Mouse (Mus musculus) forebrain, embryonic 12.5 days (tissue): Measurements from ENCODE around the gene Naa15. TPM values are rescaled to one million over a fixed set of nuclear protein-coding genes. Genes with fewer than 3 reads are reported as not detected.

ENCODE experiments used
- ATAC-seq: fragments of 200-750 bp; cut with Nextera tagmentation; 2 replicates; pipeline ENCODE4 v1.8.0; 2017; ENCODE audit warnings: moderate TSS enrichment; ENCODE audit not compliant: low FRiP score
- H3K27ac ChIP-seq: fragments of 300-500 bp; sonication (generic); 2 replicates; pipeline ENCODE4 v1.5.1; 2016; ENCODE audit warnings: mild to moderate bottlenecking
- H3K27me3 ChIP-seq: fragments of 300-500 bp; sonication (generic); 2 replicates; pipeline ENCODE4 v1.6.1; 2016; ENCODE audit warnings: mild to moderate bottlenecking
- H3K36me3 ChIP-seq: fragments of 300-500 bp; sonication (generic); replicated peaks from 2 replicates; pipeline ENCODE4 v1.6.1; 2016; ENCODE audit warnings: mild to moderate bottlenecking
- H3K4me1 ChIP-seq: fragments of 300-500 bp; sonication (generic); 2 replicates; pipeline ENCODE4 v1.6.1; 2016
- H3K4me2 ChIP-seq: fragments of 300-500 bp; sonication (generic); 2 replicates; pipeline ENCODE4 v1.6.1; 2016; ENCODE audit warnings: mild to moderate bottlenecking, moderate library complexity
- H3K4me3 ChIP-seq: fragments of 300-500 bp; sonication (generic); replicated peaks from 2 replicates; pipeline ENCODE4 v1.5.1; 2016; ENCODE audit warnings: mild to moderate bottlenecking
- H3K9ac ChIP-seq: fragments of 300-500 bp; sonication (generic); 2 replicates; pipeline ENCODE4 v1.6.1; 2016; ENCODE audit warnings: mild to moderate bottlenecking
- H3K9me3 ChIP-seq: fragments of 300-500 bp; sonication (generic); 2 replicates; pipeline ENCODE4 v1.6.1; 2016
- WGBS: fragments of 180-500 bp; shearing (Covaris S2); methylation state at CpG from one replicate; pipeline ENCODE4 v1.1.7; 2016; 5-methylcytosine and 5-hydroxymethylcytosine counted together
- polyA plus RNA-seq: library from polyadenylated mRNA; unstranded; fragments of >200 nt; fragmentation: Nextera tagmentation; extraction: Ambion mirVana; gene quantifications from 2 replicates; pipeline ENCODE4 v1.2.1, GENCODE M21; 2016

Naa15 gene
- polyA plus RNA-seq, result 71.9 and 75.9 TPM in 2 replicates

DNA sequence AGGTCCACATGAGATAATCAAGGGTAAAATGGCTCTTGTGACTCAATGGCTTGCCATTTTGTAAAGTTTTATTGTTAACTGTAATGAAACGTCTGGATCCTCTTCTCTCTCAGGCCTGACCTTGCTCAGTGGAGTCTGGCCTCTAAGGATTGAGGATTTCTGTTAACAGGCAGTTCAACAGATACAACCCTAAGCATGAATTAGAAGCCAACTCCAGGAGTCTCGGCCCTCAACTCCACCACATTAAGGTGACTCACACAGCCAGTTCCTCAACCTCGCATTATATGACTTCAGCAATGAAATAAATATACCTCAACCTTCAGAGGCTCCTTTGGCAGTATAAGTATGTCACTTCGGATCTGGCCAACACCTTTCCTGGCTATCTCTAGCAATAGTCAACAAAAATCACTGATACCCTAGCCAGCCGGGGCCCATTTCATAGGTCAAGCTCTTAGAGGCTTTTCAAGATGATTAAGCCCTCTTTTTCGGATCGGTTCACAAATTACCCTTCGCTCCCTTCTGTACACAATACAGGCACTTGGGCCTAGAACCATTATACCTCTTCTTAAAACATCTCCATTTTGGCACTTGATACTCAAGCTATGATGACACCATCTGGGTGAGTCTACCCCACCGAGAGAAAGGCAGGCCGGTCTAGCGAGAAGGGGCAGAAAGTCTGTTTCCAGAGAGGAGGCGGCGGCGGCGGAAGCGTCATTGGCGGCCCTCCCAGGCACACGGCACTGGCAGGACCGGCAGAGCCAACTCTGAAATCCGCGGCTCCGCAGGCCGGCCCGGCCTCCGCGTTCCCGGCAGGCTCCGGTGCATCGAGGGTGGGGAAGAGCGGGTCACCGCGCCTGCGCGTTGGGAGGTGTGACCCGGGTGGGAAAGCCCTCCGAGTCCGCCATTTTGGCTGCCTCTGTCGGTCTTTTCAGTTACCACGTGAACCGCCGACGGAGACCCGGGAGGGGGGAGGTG, at the start of gene Naa15:
TSS of gene Naa15 (plus strand) at position 51 of the 975 bp plus-strand sequence.
- no peaks in the 10 kb centered on the region for H3K9me3 ChIP-seq
- peak within 1 kb of the TSS; percentile 92 for H3K27ac ChIP-seq
- 4% methylated on average over 42 of the region's 43 CpGs for WGBS
- ATAC-seq, result peak; percentile 92
- H3K4me2 ChIP-seq, result peak within 1 kb of the TSS; percentile 83
- peak within 1 kb of the TSS; percentile 98 for H3K9ac ChIP-seq
- H3K4me3 ChIP-seq, result peak within 1 kb of the TSS; percentile 100
- no peaks in the 10 kb centered on the region for H3K27me3 ChIP-seq
- peaks cover 25% of the 10 kb centered on the region for H3K4me1 ChIP-seq
- no peaks in the 10 kb centered on the region for H3K36me3 ChIP-seq

DNA sequence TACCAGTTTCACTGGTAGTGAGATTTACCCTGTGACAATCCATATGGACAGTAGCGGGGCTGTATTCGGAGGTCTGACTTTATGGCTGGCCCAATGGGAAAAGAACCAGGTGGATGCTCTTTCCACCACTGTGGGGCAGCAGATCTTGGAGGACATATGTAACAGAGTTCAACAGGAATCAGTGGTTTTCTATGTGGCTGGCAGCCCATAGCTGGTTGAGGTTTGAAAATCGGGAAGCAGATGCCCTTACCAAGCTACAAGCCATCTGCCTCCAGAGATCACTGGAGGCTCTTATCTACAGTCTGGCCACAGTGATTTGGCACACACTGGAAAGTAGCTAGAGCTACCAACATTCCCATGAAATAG, 49.4 kb upstream of the Naa15 start:
- Histone ChIP-seq H3K9me3 (no peaks in the 10 kb centered on the region), H3K27ac (no peak overlapping the region), H3K4me1 (peaks cover 10% of the 10 kb centered on the region), H3K27me3 (peaks cover 15% of the 10 kb centered on the region), H3K36me3 (no peaks in the 10 kb centered on the region), H3K9ac (no peak overlapping the region), H3K4me2 (peak overlapping the region; percentile 72), H3K4me3 (peak overlapping the region; percentile 42)
- no peak for ATAC-seq
- 20% methylated on average over 3 of the region's 3 CpGs for whole genome bisulfite sequencing

DNA sequence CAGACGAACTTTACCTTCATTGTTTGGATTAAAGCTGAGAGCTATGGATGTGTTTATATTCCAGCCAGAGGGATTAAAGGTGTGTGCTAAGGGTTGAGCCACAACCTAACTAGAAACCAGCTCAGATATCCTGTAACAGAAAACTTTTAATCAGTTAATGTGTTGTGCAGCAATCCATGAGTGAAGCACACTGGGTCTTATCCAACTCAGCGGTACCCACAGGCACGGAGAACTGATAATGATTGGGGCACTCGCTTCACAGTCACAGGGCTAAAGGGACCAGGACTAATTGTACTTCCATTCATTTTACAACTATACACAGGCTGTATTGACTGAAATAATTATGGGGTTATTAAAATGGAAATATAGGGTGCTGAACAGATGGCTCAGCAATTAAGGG, 48.0 kb upstream of the Naa15 start:
- Histone ChIP-seq H3K4me3 (no peak overlapping the region), H3K9me3 (no peaks in the 10 kb centered on the region), H3K27ac (no peak overlapping the region), H3K9ac (no peak overlapping the region), H3K4me1 (peaks cover 10% of the 10 kb centered on the region), H3K36me3 (no peaks in the 10 kb centered on the region), H3K4me2 (no peak overlapping the region), H3K27me3 (peaks cover 6% of the 10 kb centered on the region)
- WGBS, result 53% methylated on average over 4 of the region's 4 CpGs
- ATAC-seq, result no peak

DNA sequence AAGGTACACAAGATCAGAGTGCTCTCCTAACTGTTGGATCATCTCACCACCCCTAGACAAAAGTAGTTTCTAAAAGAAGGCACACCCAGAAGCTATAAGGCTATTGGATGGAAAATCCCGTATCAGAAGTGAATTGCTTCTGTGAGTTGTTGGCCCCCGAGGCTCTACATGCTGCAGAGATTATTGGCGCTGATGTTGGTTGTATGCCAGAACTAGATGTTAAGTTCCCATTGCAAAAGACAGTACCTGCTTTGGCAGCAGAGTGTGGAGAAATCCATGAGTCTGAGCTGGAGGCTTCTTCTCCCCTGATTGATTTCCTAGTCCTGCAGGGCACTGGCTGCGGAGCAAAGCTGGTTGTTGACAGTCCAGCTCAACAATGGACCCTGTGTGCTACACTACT, 46.9 kb upstream of the Naa15 start:
- Histone ChIP-seq H3K27me3 (peaks cover 6% of the 10 kb centered on the region), H3K27ac (no peak overlapping the region), H3K9me3 (no peaks in the 10 kb centered on the region), H3K36me3 (no peaks in the 10 kb centered on the region), H3K4me3 (no peak overlapping the region), H3K9ac (no peak overlapping the region), H3K4me1 (peaks cover 10% of the 10 kb centered on the region), H3K4me2 (no peak overlapping the region)
- 87% methylated on average over 4 of the region's 4 CpGs for WGBS
- no peak for ATAC-seq

DNA sequence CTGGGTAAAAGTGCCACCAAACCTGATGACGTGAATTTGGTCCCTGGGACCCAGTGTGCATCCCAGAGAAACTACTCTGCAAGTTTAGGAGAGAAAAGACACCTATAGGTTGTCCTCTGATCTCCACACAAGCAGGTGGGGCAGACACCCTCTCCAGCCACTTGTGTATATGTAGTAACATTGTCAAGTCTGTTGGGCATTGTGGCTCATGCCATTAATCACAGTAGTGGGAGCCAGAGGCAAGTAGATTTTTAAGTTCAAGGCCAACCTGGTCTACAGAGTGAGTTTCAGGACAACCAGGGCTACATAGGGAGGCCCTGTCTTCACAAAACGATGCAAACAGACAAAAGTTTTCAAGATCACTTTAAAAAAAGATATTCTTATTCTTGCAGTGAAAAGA, 43.1 kb upstream of the Naa15 start:
- no peaks in the 10 kb centered on the region for H3K36me3 ChIP-seq
- no peak overlapping the region for H3K4me3 ChIP-seq
- H3K9me3 ChIP-seq, result 0 out of 2 replicates have a peak, but pooled peaks cover 2% of the 10 kb centered on the region
- 73% methylated on average over 2 of the region's 2 CpGs for WGBS
- no peaks in the 10 kb centered on the region for H3K27me3 ChIP-seq
- H3K27ac ChIP-seq, result no peak overlapping the region
- no peak overlapping the region for H3K4me2 ChIP-seq
- H3K9ac ChIP-seq, result no peak overlapping the region
- no peaks in the 10 kb centered on the region for H3K4me1 ChIP-seq
- no peak for ATAC-seq

DNA sequence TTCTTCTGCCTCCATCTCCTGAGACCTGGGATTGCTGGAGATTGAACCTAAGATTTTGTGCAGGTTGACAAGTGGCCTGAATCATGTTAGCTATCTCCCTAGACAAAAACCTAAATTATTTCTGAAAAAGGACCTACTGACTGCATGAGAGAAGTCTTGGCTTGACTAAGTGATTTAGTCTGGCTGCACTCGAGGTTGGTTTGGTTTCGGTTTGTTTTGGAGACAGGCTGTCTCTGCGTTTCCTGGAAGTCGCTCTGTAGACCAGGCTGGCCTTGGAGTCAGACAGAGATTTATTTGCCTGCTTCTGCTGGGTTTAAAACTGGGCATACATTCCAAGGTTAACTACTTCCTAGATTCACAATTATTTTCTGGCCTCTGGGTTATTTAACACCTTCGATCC, 42.1 kb upstream of the Naa15 start:
- Histone ChIP-seq H3K9ac (no peak overlapping the region), H3K9me3 (0 out of 2 replicates have a peak, but pooled peaks cover 2% of the 10 kb centered on the region), H3K36me3 (no peaks in the 10 kb centered on the region), H3K27me3 (no peaks in the 10 kb centered on the region), H3K4me3 (no peak overlapping the region), H3K27ac (no peak overlapping the region), H3K4me2 (no peak overlapping the region), H3K4me1 (no peaks in the 10 kb centered on the region)
- no peak for ATAC-seq
- WGBS, result 83% methylated on average over 5 of the region's 5 CpGs

DNA sequence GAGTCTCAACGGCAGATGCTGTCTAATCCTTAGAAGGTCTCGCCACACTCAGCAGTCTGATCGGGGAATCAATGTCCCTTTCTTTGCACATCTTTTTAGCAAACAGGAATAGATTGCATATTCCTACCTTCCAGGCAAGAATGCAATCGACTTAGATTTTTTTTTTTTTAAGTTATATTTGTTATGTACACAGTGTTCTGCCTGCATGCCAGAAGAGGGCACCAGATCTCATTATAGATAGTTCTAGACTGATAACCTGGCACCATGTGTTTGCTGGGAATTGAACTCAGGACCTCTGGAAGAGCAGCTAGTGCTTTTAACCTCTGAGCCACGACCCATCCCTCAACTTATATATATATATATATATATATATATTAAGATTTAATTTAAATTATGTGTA, 41.4 kb upstream of the Naa15 start:
- ATAC-seq, result no peak
- Histone ChIP-seq H3K4me2 (no peak overlapping the region), H3K27me3 (0 out of 2 replicates have a peak, but pooled peaks cover 1% of the 10 kb centered on the region), H3K4me1 (0 out of 2 replicates have a peak, but pooled peaks cover 6% of the 10 kb centered on the region), H3K9ac (no peak overlapping the region), H3K4me3 (no peak overlapping the region), H3K9me3 (0 out of 2 replicates have a peak, but pooled peaks cover 2% of the 10 kb centered on the region), H3K36me3 (no peaks in the 10 kb centered on the region), H3K27ac (no peak overlapping the region)
- WGBS, result 74% methylated on average over 5 of the region's 5 CpGs

DNA sequence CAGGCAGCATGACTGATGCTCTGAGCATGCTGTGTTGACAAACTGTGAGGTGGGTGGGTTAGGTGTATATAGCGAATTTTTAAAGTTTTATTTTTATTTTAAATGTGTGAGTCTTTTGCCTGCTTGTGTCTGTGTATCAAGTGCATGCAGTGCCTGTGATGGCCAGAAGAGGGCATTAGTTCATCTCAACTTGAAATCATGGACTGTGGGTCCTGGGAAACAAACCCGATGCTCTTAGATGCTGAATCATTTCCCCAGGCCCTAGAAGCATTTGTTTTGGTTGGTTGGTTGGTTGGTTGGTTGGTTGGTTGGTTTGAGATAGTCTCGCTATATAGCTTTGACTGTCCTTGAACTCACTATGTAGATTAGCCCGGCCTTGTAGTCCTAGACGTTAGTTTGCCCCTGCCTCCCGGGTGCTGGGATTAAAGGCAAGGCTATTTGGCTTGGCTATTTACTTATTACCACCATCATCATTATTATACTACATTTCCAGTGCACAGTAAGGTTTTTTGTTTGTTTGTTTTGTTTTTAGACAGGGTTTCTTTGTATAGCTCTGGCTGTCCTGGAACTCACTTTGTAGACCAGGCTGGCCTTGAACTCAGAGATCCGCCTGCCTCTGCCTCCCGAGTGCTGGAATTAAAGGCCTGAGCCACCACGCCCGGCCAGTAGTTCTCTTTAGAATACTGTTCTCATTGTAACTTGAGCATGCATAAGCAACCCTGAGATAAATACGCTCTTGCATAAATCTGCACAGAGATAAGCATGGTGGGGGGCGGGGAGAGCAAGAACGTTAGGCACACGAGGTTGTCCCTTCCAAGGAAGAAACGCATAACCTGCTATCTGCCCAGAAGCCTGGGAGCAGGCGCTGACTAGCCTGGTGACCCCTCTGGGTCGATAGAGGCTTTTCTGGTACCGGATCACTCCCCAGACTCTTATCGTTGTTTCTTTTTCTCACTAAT, 39.4 kb upstream of the Naa15 start:
- Histone ChIP-seq H3K36me3 (no peaks in the 10 kb centered on the region), H3K27ac (no peak overlapping the region), H3K9ac (no peak overlapping the region), H3K4me2 (no peak overlapping the region), H3K4me1 (0 out of 2 replicates have a peak, but pooled peaks cover 6% of the 10 kb centered on the region), H3K9me3 (0 out of 2 replicates have a peak, but pooled peaks cover 2% of the 10 kb centered on the region), H3K27me3 (0 out of 2 replicates have a peak, but pooled peaks cover 3% of the 10 kb centered on the region), H3K4me3 (no peak overlapping the region)
- 86% methylated on average over 19 of the region's 19 CpGs for WGBS
- ATAC-seq, result no peak

DNA sequence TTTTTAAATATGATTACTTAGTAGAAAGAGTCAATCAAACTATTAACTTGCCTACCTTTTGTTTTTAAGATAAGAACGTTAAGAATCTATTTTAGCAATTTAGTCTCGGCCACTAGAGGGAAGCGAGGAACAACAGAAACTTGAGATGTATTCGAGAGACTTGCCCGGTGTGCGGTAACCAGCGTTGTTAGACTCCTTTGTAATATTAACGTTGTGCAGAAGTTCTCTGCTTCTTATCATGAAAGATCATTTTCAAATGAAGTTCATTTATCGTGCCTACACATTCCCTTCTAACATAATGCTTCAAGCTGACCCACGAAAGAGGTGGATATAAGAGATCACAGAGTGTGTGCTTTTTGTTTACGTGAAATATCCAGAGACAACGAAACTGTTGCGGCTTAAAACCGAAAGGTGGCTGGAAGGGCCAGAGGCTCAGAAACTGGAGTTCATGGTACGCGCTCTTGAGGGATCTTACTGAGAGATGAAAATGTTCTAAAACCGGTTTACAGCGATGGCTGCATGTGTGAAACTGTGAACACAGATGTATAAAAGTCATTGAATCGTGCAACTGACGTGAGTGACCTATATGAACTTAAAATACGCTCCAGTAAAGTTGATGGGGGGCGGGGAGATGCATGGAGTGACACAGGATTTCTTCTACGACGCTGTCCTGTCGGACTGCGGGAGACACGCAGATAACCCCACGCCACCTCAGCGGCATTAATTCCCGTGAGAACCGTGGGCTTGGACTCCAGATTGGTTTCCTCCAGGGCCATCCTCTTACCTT, 36.9 kb upstream of the Naa15 start:
- no peak overlapping the region for H3K27ac ChIP-seq
- H3K27me3 ChIP-seq, result 0 out of 2 replicates have a peak, but pooled peaks cover 3% of the 10 kb centered on the region
- H3K36me3 ChIP-seq, result no peaks in the 10 kb centered on the region
- 50% methylated on average over 31 of the region's 31 CpGs for WGBS
- H3K9me3 ChIP-seq, result 0 out of 2 replicates have a peak, but pooled peaks cover 2% of the 10 kb centered on the region
- ATAC-seq, result no peak
- H3K4me1 ChIP-seq, result 0 out of 2 replicates have a peak, but pooled peaks cover 6% of the 10 kb centered on the region
- peak overlapping the region; percentile 44 for H3K4me2 ChIP-seq
- no peak overlapping the region for H3K9ac ChIP-seq
- peak overlapping the region; percentile 13; the same call in 1 of the 2 replicates for H3K4me3 ChIP-seq

DNA sequence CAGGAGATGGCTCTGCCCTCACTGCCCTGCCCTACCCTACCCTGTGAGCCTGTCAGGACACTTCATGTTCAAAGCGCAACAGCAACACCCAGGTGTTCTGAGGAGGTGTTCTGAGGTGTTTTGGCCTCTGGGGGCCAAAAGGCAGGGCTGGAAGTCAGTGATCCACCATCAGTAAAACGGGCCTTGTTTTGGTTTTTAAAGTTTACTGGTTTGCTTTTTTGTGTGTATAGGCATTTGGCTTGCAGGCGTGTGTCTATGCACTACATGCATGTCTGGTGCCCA, 36.3 kb upstream of the Naa15 start:
- Histone ChIP-seq H3K4me2 (no peak overlapping the region; the same call in 1 of the 2 replicates), H3K4me3 (no peak overlapping the region), H3K36me3 (no peaks in the 10 kb centered on the region), H3K4me1 (peaks cover 9% of the 10 kb centered on the region; the same call in 1 of the 2 replicates), H3K27me3 (0 out of 2 replicates have a peak, but pooled peaks cover 3% of the 10 kb centered on the region), H3K9me3 (0 out of 2 replicates have a peak, but pooled peaks cover 2% of the 10 kb centered on the region), H3K27ac (no peak overlapping the region), H3K9ac (no peak overlapping the region)
- no peak for ATAC-seq
- WGBS, result 81% methylated on average over 3 of the region's 3 CpGs
